Mouse (Mus musculus) adrenal gland, adult 10 weeks (tissue): ENCODE results near the gene Celsr3. TPM values are rescaled to one million over a fixed set of nuclear protein-coding genes. Genes with fewer than 3 reads are reported as not detected.

Experiments
- polyA plus RNA-seq: library from polyadenylated mRNA; stranded (reverse); fragments of 350-450 nt; fragmentation: Illumina TruSeq; extraction: RNeasy Lipid Tissue Mini Kit (QIAGEN cat#74804); gene quantifications from one replicate; pipeline ENCODE4 v1.2.3, GENCODE M21; 2014; ENCODE audit warnings: low read depth, low replicate concordance

Celsr3 gene
- 0.17 TPM for polyA plus RNA-seq

DNA sequence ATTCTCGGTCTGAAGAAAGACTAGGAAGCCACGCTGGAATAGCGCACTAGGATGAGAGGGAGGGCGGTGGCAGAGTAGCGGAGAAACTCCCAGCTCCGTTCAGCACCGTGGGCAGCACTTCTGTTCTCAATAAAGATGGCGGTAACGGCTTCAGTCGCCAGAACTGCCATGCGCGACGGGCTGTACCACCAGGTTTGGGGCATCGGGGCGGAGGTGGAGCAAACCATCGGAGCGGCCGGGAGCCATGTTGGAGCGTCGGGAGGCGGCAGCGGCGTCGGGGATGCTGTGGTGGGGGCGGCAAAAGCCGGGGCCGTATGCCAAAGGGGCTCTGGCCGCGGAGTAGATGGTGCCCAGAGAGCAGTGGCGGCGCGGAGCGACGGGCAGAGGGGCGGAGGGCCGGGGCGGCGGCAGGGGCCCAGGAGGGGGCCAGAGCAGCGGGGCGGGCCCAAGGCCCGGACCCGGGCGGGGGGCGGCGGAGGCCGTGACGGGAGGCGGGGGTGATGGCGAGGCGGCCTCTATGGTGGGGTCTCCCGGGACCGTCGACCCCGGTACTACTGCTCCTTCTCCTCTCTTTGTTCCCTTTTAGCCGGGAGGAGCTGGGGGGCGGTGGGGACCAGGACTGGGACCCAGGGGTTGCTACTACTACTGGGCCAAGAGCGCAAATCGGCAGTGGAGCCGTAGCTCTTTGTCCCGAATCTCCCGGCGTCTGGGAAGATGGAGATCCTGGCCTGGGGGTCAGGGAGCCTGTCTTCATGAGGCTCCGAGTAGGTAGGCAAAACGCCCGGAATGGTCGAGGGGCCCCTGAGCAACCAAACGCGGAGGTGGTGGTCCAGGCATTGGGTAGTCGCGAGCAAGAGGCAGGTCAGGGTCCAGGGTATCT is at the start of gene Celsr3:
Gene Celsr3 (plus strand): TSS at position 501 of the 880 bp plus-strand sequence.

GRCm38 (mm10) chr9:108783548-108784463 is 42.3 kb upstream of the Celsr3 start, which contains the start of gene Ip6k2:
Ip6k2 (plus strand) TSS chr9:108783796.

DNA sequence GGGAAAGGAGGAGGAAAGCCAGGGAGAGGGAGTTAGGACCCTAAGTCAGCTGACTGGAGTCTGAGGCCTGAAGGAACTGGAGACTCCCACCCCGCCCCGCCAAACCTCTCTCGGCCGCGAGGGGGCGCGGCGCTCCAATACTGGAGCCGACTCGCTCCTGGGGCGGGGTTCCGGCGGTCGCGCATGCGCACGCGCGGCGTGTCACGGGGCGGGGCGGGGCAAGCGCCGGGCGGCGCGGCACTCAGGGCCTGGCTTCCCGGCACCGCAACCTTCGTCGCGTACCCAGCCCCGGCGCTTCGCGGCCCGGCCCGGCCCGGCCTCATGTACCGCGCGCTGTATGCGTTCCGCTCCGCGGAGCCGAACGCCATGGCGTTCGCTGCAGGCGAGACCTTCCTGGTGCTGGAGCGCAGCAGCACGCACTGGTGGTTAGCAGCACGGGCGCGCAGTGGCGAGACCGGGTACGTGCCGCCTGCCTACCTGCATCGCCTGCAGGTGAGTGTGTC is 17.9 kb upstream of the Celsr3 start, which contains the start of gene Nckipsd:
Gene Nckipsd (plus strand): TSS at position 206 of the 503 bp plus-strand sequence.

DNA sequence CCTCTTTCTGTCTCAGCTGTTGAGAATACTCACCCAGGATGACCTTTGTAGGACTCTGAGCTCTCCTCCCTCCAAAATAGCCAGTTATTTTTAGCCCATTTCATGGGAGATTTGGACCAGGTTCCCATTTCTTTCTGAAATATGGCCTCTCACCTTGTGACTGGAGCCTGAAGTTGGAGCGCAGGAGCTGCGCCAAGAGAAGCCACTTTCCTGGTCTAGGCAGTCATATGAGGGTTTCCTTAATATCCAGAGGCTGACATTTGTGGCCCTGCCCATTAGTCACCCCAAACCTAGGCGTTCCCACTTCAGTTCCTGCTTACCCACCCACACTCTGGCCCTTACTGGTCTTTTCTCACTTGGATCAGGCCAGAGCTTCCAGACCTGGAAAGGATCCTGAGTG is 26.9 kb downstream of the Celsr3 start, which contains the start of gene Slc26a6:
Gene Slc26a6 (plus strand): TSS at position 308 of the 400 bp plus-strand sequence.

Other genes starting within 250 kb of the Celsr3 start
- gene Wdr6, start 247.6 kb upstream of the Celsr3 start, polyA plus RNA-seq = 6.2 TPM
- gene P4htm, start 228.7 kb upstream of the Celsr3 start, polyA plus RNA-seq = not detected
- gene Arih2, start 176.9 kb upstream of the Celsr3 start, polyA plus RNA-seq = 58.1 TPM
- 111 TPM for gene Slc25a20, start 164.2 kb upstream of the Celsr3 start, polyA plus RNA-seq
- 111 TPM for gene Prkar2a, start 137.0 kb upstream of the Celsr3 start, polyA plus RNA-seq
- gene Ip6k2, start 42.5 kb upstream of the Celsr3 start, polyA plus RNA-seq = 183 TPM
- gene Nckipsd, start 18.0 kb upstream of the Celsr3 start, polyA plus RNA-seq = 0.47 TPM
- gene Slc26a6, start 27.0 kb downstream of the Celsr3 start, polyA plus RNA-seq = not detected
- not detected for gene Tmem89, start 88.3 kb downstream of the Celsr3 start, polyA plus RNA-seq
- gene Uqcrc1, start 110.3 kb downstream of the Celsr3 start, polyA plus RNA-seq = 50.7 TPM
- gene Col7a1, start 127.3 kb downstream of the Celsr3 start, polyA plus RNA-seq = 0.70 TPM
- 0.52 TPM for gene Ucn2, start 159.7 kb downstream of the Celsr3 start, polyA plus RNA-seq
- gene Pfkfb4, start 165.5 kb downstream of the Celsr3 start, polyA plus RNA-seq = 1.0 TPM
- gene Shisa5, start 212.2 kb downstream of the Celsr3 start, polyA plus RNA-seq = 32.3 TPM
- not detected for gene Trex1, start 233.4 kb downstream of the Celsr3 start, polyA plus RNA-seq
- gene Atrip, start 247.8 kb downstream of the Celsr3 start, polyA plus RNA-seq = 12.2 TPM